Mouse (Mus musculus) limb, embryonic 13.5 days (tissue): ENCODE results near the gene Ttll6. TPM values are rescaled to one million over a fixed set of nuclear protein-coding genes. Genes with fewer than 3 reads are reported as not detected.
A peak's percentile ranks its signal among the peaks of the same experiment; 100 is the strongest.
"Not testable (repeated sequence)": the region's sequence is repeated elsewhere in the genome, so short reads cannot be mapped to it uniquely, and the experiment has no call there.

Source experiments
- ATAC-seq: fragments of 200-750 bp; cut with Nextera tagmentation; 2 replicates; pipeline ENCODE4 v1.8.0; 2017; ENCODE audit warnings: low read depth, moderate number of reproducible peaks, moderate TSS enrichment; ENCODE audit not compliant: low FRiP score
- H3K27ac ChIP-seq: fragments of 300-500 bp; sonication (generic); 2 replicates; pipeline ENCODE4 v1.5.1; 2015; ENCODE audit warnings: inconsistent platforms, mild to moderate bottlenecking, moderate library complexity
- H3K27me3 ChIP-seq: fragments of 300-500 bp; sonication (generic); 2 replicates; pipeline ENCODE4 v1.6.1; 2015; ENCODE audit warnings: mild to moderate bottlenecking, inconsistent platforms
- H3K36me3 ChIP-seq: fragments of 300-500 bp; sonication (generic); 2 replicates; pipeline ENCODE4 v1.6.1; 2015; ENCODE audit warnings: inconsistent platforms, mild to moderate bottlenecking, moderate library complexity
- H3K4me1 ChIP-seq: fragments of 300-500 bp; sonication (generic); 2 replicates; pipeline ENCODE4 v1.6.1; 2015; ENCODE audit warnings: inconsistent platforms
- H3K4me2 ChIP-seq: fragments of 300-500 bp; sonication (generic); replicated peaks from 2 replicates; pipeline ENCODE4 v1.6.1; 2015; ENCODE audit warnings: inconsistent platforms, mild to moderate bottlenecking, moderate library complexity
- H3K4me3 ChIP-seq: fragments of 300-500 bp; sonication (generic); 2 replicates; pipeline ENCODE4 v1.5.1; 2015; ENCODE audit warnings: moderate library complexity, mild to moderate bottlenecking, inconsistent platforms
- H3K9ac ChIP-seq: fragments of 300-500 bp; sonication (generic); 2 replicates; pipeline ENCODE4 v1.6.1; 2015; ENCODE audit warnings: mild to moderate bottlenecking, inconsistent platforms
- H3K9me3 ChIP-seq: fragments of 300-500 bp; sonication (generic); 2 replicates; pipeline ENCODE4 v1.6.1; 2016; ENCODE audit warnings: inconsistent platforms
- WGBS: fragments of 180-500 bp; shearing (Covaris S2); methylation state at CpG from one replicate; pipeline ENCODE4 v1.1.7; 2015; 5-methylcytosine and 5-hydroxymethylcytosine counted together
- polyA plus RNA-seq: library from polyadenylated mRNA; unstranded; fragments of >200 nt; fragmentation: Nextera tagmentation; extraction: Ambion mirVana; gene quantifications from 2 replicates; pipeline ENCODE4 v1.2.1, GENCODE M21; 2015

Ttll6 gene
- polyA plus RNA-seq, 1 experiment from 2014 or later, result not detected

GRCm38 (mm10) chr11:96119401-96119800, 14.2 kb upstream of the Ttll6 start:
- no peak overlapping the region for H3K9ac ChIP-seq
- no peaks in the 10 kb centered on the region for H3K36me3 ChIP-seq
- ATAC-seq, result no peak
- peaks cover 38% of the 10 kb centered on the region for H3K27me3 ChIP-seq
- WGBS, result 51% methylated on average over 3 of the region's 3 CpGs
- no peaks in the 10 kb centered on the region for H3K9me3 ChIP-seq
- H3K4me1 ChIP-seq, result peaks cover 8% of the 10 kb centered on the region; the same call in 1 of the 2 replicates
- no peak overlapping the region for H3K27ac ChIP-seq
- H3K4me2 ChIP-seq, result no peak overlapping the region
- no peak overlapping the region for H3K4me3 ChIP-seq

GRCm38 (mm10) chr11:96122806-96123205, 10.8 kb upstream of the Ttll6 start:
- H3K4me2 ChIP-seq, ATAC-seq, H3K27ac ChIP-seq, H3K9ac ChIP-seq, H3K9me3 ChIP-seq, H3K4me3 ChIP-seq, H3K36me3 ChIP-seq: not testable (repeated sequence)
- Histone ChIP-seq H3K4me1 (peaks cover 13% of the 10 kb centered on the region; the same call in 1 of the 2 replicates), H3K27me3 (peaks cover 61% of the 10 kb centered on the region)
- 77% methylated on average over 4 of the region's 4 CpGs for WGBS

DNA sequence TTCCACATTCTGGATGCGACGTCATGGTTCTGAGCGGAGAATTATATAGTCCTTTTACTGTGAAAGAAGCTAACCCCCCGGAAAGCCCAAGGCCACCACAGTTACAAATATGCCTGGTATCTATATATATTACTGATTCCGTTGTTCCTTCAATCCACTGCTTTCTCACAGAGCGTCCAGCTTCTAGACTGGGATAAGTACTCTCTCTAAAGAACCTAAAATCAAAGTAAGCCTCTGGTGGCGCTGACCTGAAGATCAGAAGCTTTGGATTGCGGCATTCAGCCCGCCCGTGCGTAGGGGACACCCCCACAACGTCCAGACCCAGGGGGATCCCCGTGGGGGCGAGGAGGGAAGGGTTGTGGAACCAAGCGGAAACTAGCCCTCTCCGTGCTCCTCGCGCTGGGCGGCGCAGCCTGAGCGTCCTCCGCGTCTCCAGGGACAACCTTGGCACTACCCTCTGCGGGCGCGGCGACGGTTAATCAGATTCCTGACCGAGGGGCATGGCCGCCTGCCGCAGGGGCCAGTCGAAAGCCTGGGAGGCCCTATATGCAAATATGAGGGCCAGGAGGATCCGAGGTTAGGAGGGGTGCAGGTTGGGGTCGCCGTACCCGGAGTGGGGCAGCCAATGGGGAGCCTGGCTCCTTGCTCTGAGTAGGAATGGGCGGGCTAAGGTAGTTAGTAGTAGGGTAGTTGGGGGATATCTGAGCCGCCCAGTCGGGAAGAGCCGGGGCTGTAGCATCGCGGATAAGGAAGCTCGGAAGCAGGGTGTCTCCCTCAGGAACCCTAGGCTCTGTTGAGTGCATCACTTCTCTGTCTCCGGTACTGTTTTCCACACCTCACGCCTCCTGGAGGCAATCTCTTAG, 9.3 kb upstream of the Ttll6 start:
- H3K4me1 ChIP-seq, result peaks cover 13% of the 10 kb centered on the region; the same call in 1 of the 2 replicates
- H3K9ac ChIP-seq, result peak overlapping the region; percentile 53; the same call in 1 of the 2 replicates
- WGBS, result 2% methylated on average over 45 of the region's 45 CpGs
- no peak overlapping the region for H3K27ac ChIP-seq
- no peaks in the 10 kb centered on the region for H3K36me3 ChIP-seq
- peak overlapping the region; percentile 46 for H3K4me3 ChIP-seq
- peaks cover 61% of the 10 kb centered on the region for H3K27me3 ChIP-seq
- ATAC-seq, result no peak
- peak overlapping the region; percentile 78 for H3K4me2 ChIP-seq
- H3K9me3 ChIP-seq, result no peaks in the 10 kb centered on the region

GRCm38 (mm10) chr11:96130606-96131005, 3.0 kb upstream of the Ttll6 start:
- H3K9ac ChIP-seq, result no peak overlapping the region
- peaks cover 30% of the 10 kb centered on the region for H3K27me3 ChIP-seq
- H3K4me1 ChIP-seq, result peaks cover 14% of the 10 kb centered on the region
- WGBS, result 46% methylated on average over 10 of the region's 10 CpGs
- no peak for ATAC-seq
- H3K9me3 ChIP-seq, result no peaks in the 10 kb centered on the region
- H3K27ac ChIP-seq, result no peak overlapping the region
- no peak overlapping the region for H3K4me3 ChIP-seq
- H3K36me3 ChIP-seq, result no peaks in the 10 kb centered on the region
- no peak overlapping the region for H3K4me2 ChIP-seq

DNA sequence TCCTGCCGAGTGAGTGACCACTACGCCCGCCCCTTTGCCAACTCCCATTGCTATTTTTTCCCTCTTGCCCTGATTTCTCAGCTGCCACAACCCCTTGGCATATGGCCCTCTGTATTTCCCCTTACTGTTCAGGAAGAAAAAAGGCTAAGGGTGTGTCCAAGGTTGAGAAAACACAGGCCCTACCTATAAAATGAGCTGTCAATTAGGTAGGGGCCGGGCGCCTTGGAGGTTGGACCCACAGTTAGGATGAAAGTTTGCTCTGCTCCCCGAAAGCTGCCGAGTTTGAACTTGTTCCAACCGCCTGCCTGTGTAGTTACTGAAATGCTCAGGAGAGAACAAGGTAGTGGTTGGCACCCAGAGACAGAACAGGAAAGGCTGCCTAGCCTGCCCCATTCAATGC, 2.3 kb downstream of the Ttll6 start:
- no peak overlapping the region for H3K4me2 ChIP-seq
- no peak overlapping the region for H3K27ac ChIP-seq
- no peak overlapping the region for H3K9ac ChIP-seq
- peaks cover 17% of the 10 kb centered on the region for H3K4me1 ChIP-seq
- no peaks in the 10 kb centered on the region for H3K36me3 ChIP-seq
- no peak overlapping the region for H3K4me3 ChIP-seq
- no peaks in the 10 kb centered on the region for H3K9me3 ChIP-seq
- WGBS, result 68% methylated on average over 8 of the region's 8 CpGs
- ATAC-seq, result no peak
- peaks cover 37% of the 10 kb centered on the region for H3K27me3 ChIP-seq

- no peaks in the 10 kb centered on the region for H3K9me3 ChIP-seq
- H3K27ac ChIP-seq, result no peak overlapping the region
- H3K9ac ChIP-seq, result no peak overlapping the region
- H3K4me3 ChIP-seq, result no peak overlapping the region
- WGBS, result 18% methylated on average over 4 of the region's 4 CpGs
- no peak overlapping the region for H3K4me2 ChIP-seq
- H3K36me3 ChIP-seq, result no peaks in the 10 kb centered on the region
- H3K27me3 ChIP-seq, result peaks cover 43% of the 10 kb centered on the region
- H3K4me1 ChIP-seq, result 0 out of 2 replicates have a peak, but pooled peaks cover 9% of the 10 kb centered on the region
- ATAC-seq, result no peak
Observed at GRCm38 (mm10) chr11:96140726-96141175, 7.2 kb downstream of the Ttll6 start.

DNA sequence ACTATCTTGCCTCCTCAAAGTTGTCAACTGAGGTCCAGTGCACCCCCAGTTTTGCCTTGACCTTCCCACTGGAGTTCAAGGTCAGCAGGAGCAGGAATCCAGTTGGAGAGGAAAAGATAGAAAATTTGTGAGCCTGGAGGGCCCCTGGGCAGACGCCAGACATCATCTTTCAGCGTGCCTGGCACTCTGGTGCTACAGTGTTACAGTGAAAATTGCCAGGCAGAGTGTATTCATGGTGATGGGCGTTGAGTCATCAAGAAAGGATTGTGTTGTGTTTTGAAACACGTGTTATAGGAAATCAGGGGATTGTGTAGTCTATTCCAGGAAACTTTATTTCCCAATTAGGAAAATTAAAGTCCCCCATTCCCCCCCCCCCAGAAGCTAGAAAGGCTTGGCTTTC, 10.2 kb downstream of the Ttll6 start:
- Histone ChIP-seq H3K27me3 (peaks cover 63% of the 10 kb centered on the region), H3K4me2 (no peak overlapping the region), H3K9me3 (no peaks in the 10 kb centered on the region), H3K36me3 (no peaks in the 10 kb centered on the region), H3K4me3 (no peak overlapping the region), H3K27ac (no peak overlapping the region), H3K4me1 (0 out of 2 replicates have a peak, but pooled peaks cover 13% of the 10 kb centered on the region), H3K9ac (no peak overlapping the region)
- no peak for ATAC-seq
- 53% methylated on average over 4 of the region's 4 CpGs for WGBS

DNA sequence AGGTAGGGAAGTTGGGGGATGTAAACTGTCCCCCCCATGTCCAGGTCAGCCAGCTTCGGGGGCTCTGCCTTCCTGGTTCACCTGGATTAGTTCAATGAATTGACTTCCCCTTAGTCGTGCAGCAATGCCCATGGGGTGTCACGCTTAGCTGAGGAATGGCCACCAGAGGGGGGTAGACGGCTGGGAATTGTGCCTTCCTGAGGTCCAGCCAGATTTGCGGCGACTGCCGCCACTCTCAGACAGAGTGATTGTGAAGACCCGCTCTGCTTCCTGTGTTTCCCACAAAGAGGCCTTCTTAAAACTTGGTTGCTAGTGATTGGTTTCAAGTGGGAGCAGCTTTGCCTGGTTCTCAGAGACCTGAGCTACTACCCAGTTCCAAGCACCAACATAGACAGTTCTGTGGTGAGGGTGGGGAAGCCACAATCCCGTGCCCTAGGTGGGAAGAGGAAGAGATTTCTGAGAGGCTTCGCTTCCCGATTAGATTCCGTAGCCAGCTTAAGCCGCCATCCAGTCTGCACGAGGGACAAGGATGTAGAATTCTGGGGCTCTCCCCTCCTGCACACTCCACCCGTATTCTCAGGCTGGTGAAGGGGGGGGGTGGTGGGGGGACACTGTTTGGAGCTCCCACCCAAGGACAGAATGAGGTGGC, 12.2 kb downstream of the Ttll6 start:
- Histone ChIP-seq H3K27me3 (peaks cover 72% of the 10 kb centered on the region), H3K4me1 (0 out of 2 replicates have a peak, but pooled peaks cover 11% of the 10 kb centered on the region), H3K36me3 (no peaks in the 10 kb centered on the region), H3K9me3 (no peaks in the 10 kb centered on the region), H3K27ac (no peak overlapping the region), H3K4me3 (0 out of 2 replicates have a peak overlapping the region, but pooled peaks have one; percentile 10), H3K4me2 (peak overlapping the region; percentile 50), H3K9ac (no peak overlapping the region)
- WGBS, result 1% methylated on average over 15 of the region's 15 CpGs
- ATAC-seq, result no peak; the same call in 1 of the 2 replicates

GRCm38 (mm10) chr11:96147471-96147870, 13.9 kb downstream of the Ttll6 start:
- Histone ChIP-seq H3K9ac (no peak overlapping the region), H3K4me1 (0 out of 2 replicates have a peak, but pooled peaks cover 8% of the 10 kb centered on the region), H3K4me3 (no peak overlapping the region), H3K27ac (no peak overlapping the region), H3K27me3 (peaks cover 88% of the 10 kb centered on the region), H3K9me3 (no peaks in the 10 kb centered on the region), H3K36me3 (no peaks in the 10 kb centered on the region), H3K4me2 (no peak overlapping the region)
- no peak for ATAC-seq
- 75% methylated on average over 6 of the region's 6 CpGs for WGBS

DNA sequence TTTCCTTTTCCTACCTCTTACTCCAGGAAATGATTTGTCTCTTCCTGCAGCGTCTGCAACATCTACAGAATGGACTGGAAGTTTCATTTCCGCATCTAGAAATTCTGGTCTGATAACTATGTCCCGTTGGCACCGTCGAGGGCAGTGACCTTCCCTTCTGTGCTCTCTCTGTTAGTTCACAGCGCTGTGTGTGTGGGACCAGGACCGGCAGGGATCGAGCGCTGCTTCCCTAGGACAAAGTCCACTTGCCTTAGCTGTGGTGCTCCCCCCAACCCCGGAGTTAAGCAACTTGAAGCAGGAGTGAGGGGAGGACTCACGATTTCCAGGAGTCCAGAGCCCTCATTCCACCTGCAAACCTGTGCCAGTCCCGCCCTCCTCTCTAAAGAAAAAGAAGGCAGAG, 31.2 kb downstream of the Ttll6 start:
- H3K4me1 ChIP-seq, result no peaks in the 10 kb centered on the region
- 0 out of 2 replicates have a peak, but pooled peaks cover 4% of the 10 kb centered on the region for H3K9me3 ChIP-seq
- H3K9ac ChIP-seq, result no peak overlapping the region
- no peak for ATAC-seq
- peaks cover 89% of the 10 kb centered on the region for H3K27me3 ChIP-seq
- 60% methylated on average over 12 of the region's 12 CpGs for WGBS
- no peak overlapping the region for H3K27ac ChIP-seq
- H3K4me3 ChIP-seq, result no peak overlapping the region
- no peaks in the 10 kb centered on the region for H3K36me3 ChIP-seq
- H3K4me2 ChIP-seq, result no peak overlapping the region

- no peaks in the 10 kb centered on the region for H3K36me3 ChIP-seq
- no peak for ATAC-seq
- H3K9ac ChIP-seq, result no peak overlapping the region
- no peak overlapping the region for H3K4me2 ChIP-seq
- H3K4me3 ChIP-seq, result no peak overlapping the region
- no peak overlapping the region for H3K27ac ChIP-seq
- H3K4me1 ChIP-seq, result no peaks in the 10 kb centered on the region
- no peaks in the 10 kb centered on the region for H3K9me3 ChIP-seq
- WGBS, result 14% methylated on average over 9 of the region's 9 CpGs
- peaks cover 100% of the 10 kb centered on the region for H3K27me3 ChIP-seq
Observed at GRCm38 (mm10) chr11:96168125-96168524, 34.5 kb downstream of the Ttll6 start.

DNA sequence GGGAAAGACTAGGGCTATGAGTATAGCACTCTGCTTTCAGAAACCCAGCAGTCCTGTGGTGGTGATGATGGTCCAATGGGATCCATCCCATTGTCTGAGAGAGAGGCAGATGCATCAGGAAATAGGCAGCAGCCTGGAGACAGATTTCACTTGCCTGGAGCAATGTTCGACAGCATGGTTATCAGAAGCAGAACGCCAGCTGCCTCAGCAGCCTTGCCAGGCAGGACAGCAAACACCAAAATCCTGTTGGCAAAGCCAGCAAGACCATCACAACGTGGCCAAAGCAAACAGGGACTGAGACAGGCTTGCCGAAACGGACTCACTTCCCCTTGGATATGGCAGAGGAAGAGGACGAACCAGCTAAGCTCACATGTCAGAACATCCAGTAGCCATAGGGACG, 35.4 kb downstream of the Ttll6 start:
- H3K27ac ChIP-seq, result no peak overlapping the region
- no peaks in the 10 kb centered on the region for H3K9me3 ChIP-seq
- no peak for ATAC-seq
- no peak overlapping the region for H3K4me2 ChIP-seq
- H3K4me3 ChIP-seq, result no peak overlapping the region
- 22% methylated on average over 7 of the region's 7 CpGs for WGBS
- no peak overlapping the region for H3K9ac ChIP-seq
- H3K4me1 ChIP-seq, result no peaks in the 10 kb centered on the region
- H3K27me3 ChIP-seq, result peaks cover 100% of the 10 kb centered on the region
- no peaks in the 10 kb centered on the region for H3K36me3 ChIP-seq
